Mouse (Mus musculus): Measurements from ENCODE around the gene Mdh2. TPM values are rescaled to one million over a fixed set of nuclear protein-coding genes. Genes with fewer than 3 reads are reported as not detected.

The Mdh2 gene
- polyA plus RNA-seq (2021; fragmentation: Nextera tagmentation), result 906 and 921 TPM in 2 replicates
- long read RNA-seq, experiment 1, transcript Mdh2-201 (9 exons, 1,456 nt), result major isoform, 1,275 of 1,369 reads
- long read RNA-seq, experiment 1, partial matches to known transcripts, result 82 of 1,369 reads
- long read RNA-seq, experiment 1, other reads (novel, unspliced or antisense), result 12 of 1,369 reads
- long read RNA-seq, experiment 2, transcript Mdh2-201 (9 exons, 1,456 nt), result major isoform, 1,987 of 2,037 reads
- long read RNA-seq, experiment 2, partial matches to known transcripts, result 20 of 2,037 reads
- long read RNA-seq, experiment 2, other reads (novel, unspliced or antisense), result 27 of 2,037 reads

DNA sequence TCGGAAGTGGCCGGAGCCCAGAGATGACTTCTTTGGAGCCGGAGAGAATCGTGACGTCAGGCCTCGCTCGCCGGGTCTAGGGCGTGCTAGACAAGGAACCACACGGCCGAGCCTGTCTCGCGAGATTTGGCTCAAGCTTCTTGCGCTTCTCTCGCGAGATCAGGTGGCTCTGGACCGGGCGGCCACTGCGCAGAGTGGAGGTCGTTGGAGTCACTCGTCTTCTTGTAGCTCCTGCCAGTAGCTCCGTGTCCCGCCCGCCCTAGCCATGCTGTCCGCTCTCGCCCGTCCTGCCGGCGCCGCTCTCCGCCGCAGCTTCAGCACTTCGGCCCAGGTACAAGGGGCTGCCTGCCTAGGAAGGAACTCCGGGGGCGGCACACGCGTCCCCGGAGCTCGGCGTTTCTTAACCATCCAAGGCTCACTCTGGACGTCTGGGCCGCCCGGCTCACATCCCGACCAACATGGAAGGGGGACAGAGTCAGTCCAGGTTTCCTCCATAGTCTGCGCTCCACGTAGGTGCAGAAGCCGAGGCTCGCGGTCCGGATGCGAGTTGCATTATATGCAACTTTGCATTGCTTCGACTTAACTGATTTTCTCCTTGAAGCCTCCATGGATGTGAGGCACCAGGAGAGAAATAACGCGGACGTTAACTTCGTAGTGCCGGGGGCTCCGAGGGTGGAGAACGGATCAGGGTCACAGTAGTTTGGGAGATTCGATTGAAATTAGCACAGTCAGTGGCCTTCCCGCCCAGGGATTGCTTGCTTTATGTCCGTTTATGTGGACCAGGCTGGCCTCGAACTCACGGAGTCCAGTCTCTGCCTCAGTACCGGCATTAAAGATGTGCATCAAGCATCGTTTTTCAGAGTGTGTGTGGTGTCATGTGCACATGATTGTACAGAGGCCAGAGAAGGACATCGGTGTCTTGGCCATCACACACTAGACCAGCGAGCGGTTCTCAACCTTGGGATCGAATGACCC lies at the start of gene Mdh2:
Gene Mdh2, plus strand, starts transcription at position 10 of the 975 bp plus-strand sequence.

DNA sequence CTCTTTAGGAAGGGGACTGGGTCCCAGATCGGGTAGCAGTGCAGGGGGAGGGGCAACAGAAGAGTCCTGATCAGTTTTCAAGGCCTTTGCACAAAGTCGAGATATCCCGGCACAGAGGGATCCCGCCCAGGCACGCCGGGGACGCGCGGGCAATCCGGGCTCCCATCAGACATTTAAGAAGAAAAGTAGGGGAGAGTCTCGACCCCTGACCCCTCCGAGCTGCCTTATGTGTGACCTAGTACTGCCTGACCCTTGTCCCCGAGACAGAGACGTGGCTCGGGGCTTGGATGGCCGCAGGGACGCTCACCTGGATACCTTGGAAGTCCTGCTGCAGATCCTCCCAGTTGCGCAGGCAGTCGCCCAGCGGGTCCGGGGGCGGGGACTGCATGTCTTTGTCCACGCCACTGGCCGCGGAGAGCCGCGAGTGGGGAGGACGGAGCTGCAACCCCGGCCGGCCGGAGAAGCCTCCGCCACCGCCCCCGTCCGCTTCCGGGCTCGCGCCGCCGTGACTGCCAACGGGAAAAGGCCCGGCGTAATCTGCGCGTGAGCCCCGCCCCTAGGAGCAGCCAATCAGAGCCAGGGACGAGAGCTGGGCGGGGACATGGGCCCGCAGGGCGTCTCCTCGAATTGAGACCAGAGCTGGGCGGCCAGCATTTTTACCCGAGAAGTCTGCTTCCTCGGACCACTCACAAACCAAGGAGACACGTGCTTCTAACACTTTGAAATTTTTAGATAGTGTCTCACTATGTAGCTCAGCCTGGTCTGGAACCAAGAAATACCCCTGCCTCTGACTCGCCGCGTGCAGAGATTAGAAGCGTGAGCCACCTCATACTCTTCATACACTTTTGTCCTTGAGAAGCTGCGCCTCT lies 34.3 kb upstream of the Mdh2 start, which contains the start of gene Tmem120a:
Gene Tmem120a, minus strand, starts transcription at position 708 of the 869 bp plus-strand sequence.

DNA sequence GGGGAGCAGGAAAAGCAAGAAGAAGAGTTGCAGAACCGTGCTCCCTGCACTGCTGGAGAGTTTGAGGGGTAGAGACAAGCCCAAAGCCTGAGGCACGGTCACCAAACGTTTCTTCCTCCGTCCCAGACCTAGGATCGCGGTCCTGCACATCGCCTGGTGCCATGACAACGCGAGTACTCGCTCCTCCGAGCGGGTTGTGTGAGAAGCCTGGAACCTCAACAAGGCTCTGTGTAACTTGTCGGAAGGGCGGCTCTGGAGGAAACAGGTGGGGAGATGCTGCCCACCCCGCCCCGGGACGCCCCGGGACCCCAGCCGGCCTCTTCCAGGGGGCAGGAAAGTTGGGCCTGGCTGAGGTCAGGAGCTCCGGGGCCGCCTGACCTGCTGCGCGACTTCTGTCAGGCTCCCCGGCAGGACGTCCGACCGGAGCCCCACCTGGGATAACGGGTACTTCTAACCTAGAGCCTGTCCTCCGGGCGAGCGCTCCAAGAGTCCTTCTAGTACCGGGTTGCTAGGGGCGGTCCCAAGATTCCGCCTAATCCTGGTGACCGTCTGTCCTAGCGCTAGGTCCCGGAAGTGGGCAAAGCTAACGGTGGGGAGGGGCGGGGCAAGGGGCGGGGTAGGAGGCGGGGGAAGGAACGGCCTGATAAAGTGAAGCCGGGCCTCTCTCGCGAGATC lies 347 bp upstream of the Mdh2 start, which contains the start of gene Styxl1:
Gene Styxl1, minus strand, starts transcription at position 590 of the 675 bp plus-strand sequence.

DNA sequence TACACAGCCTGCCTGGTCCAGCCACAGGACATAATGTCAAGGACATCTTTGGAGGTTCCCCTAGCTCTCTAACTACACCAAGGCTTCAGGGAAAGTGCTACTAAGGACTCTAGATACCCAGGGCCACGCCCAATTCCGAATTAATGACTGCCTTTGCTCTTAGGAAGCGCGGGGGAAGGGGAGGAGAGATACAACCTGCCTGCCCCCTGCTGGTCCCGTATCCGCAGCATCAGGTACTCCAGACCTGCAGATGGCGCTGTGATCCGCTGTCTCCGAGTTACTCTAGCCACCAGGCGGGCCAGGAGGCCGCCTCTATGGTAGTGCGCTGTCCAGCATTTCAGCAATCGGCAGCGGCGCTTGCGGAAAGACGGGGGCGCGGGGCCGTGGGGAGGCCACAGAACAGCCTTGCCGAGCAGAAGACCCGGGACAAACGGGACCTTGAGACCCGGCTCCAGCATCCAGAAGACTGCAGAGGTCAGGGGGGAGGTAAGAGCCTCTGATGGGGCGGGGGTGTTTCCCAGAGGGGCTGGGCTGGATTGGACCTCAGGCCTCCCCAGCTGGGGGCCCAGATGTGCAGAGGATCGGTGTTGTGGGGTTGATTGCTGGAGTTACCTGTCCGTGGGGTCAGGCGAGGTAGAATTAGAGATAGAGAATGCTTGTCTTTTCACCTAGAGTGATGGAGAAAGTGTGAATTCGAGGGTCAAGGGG lies 28.4 kb downstream of the Mdh2 start, which contains the start of gene Srrm3:
Gene Srrm3, plus strand, starts transcription at position 336 of the 708 bp plus-strand sequence.

Small RNA genes within 50 kb of the gene (microRNA-seq; reads per million reads assigned to microRNA genes)
- gene Gm23268 (not detected), gene Mir7034 (not detected)

Other genes with a start within 250 kb of the Mdh2 start
- gene Hip1, start 233.4 kb upstream of the Mdh2 start, polyA plus RNA-seq (2021; fragmentation: Nextera tagmentation), result 9.8 and 10.1 TPM in 2 replicates
- gene Ccl26, start 214.9 kb upstream of the Mdh2 start, polyA plus RNA-seq (2021; fragmentation: Nextera tagmentation), result not detected in 2 replicates
- 0.29 and 0.67 TPM in 2 replicates for gene Ccl24, start 205.4 kb upstream of the Mdh2 start, polyA plus RNA-seq (2021; fragmentation: Nextera tagmentation)
- 112 and 115 TPM in 2 replicates for gene Rhbdd2, start 145.9 kb upstream of the Mdh2 start, polyA plus RNA-seq (2021; fragmentation: Nextera tagmentation)
- gene Por, start 108.4 kb upstream of the Mdh2 start, polyA plus RNA-seq (2021; fragmentation: Nextera tagmentation), result 50.8 and 54.4 TPM in 2 replicates
- gene Tmem120a, start 34.0 kb upstream of the Mdh2 start, polyA plus RNA-seq (2021; fragmentation: Nextera tagmentation), result 33.8 and 35.6 TPM in 2 replicates
- gene Styxl1, start 95 bp upstream of the Mdh2 start, polyA plus RNA-seq (2021; fragmentation: Nextera tagmentation), result 0.55 and 0.89 TPM in 2 replicates
- gene Srrm3, start 28.4 kb downstream of the Mdh2 start, polyA plus RNA-seq (2021; fragmentation: Nextera tagmentation), result 16.5 and 16.8 TPM in 2 replicates
- 28.3 and 33.6 TPM in 2 replicates for gene Hspb1, start 109.4 kb downstream of the Mdh2 start, polyA plus RNA-seq (2021; fragmentation: Nextera tagmentation)
- 463 and 554 TPM in 2 replicates for gene Ywhag, start 156.1 kb downstream of the Mdh2 start, polyA plus RNA-seq (2021; fragmentation: Nextera tagmentation)
- gene Ssc4d, start 196.1 kb downstream of the Mdh2 start, polyA plus RNA-seq (2021; fragmentation: Nextera tagmentation), result 0.93 and 0.94 TPM in 2 replicates
- gene Zp3, start 201.6 kb downstream of the Mdh2 start, polyA plus RNA-seq (2021; fragmentation: Nextera tagmentation), result 0.18 and 0.56 TPM in 2 replicates
- gene Dtx2, start 216.3 kb downstream of the Mdh2 start, polyA plus RNA-seq (2021; fragmentation: Nextera tagmentation), result 7.4 and 7.7 TPM in 2 replicates

Data from layer of hippocampus, adult 6 months (tissue).